Mouse (Mus musculus) C2C12 (cell line): ENCODE results near the gene St7l.

Source experiments
- CEBPB ChIP-seq: IDR thresholded peaks from one replicate; pipeline ENCODE4 v1.6.1; 2011; ENCODE audit warnings: low read depth, mild to moderate bottlenecking, control low read depth, moderate library complexity
- CTCF ChIP-seq: IDR thresholded peaks from one replicate; pipeline ENCODE4 v1.5.1; 2011; ENCODE audit not compliant: control insufficient read depth, insufficient read depth, insufficient read length
- MAX ChIP-seq: IDR thresholded peaks from one replicate; pipeline ENCODE4 v1.6.1; 2011; ENCODE audit warnings: mild to moderate bottlenecking, control low read depth
- MYOG ChIP-seq: IDR thresholded peaks from one replicate; pipeline ENCODE4 v1.6.1; 2011; ENCODE audit not compliant: control insufficient read depth, insufficient read length; ENCODE audit errors: extremely low read depth
- USF1 ChIP-seq: IDR thresholded peaks from one replicate; pipeline ENCODE4 v1.6.1; 2011; ENCODE audit warnings: low read depth, mild to moderate bottlenecking, control low read depth, moderate library complexity

DNA sequence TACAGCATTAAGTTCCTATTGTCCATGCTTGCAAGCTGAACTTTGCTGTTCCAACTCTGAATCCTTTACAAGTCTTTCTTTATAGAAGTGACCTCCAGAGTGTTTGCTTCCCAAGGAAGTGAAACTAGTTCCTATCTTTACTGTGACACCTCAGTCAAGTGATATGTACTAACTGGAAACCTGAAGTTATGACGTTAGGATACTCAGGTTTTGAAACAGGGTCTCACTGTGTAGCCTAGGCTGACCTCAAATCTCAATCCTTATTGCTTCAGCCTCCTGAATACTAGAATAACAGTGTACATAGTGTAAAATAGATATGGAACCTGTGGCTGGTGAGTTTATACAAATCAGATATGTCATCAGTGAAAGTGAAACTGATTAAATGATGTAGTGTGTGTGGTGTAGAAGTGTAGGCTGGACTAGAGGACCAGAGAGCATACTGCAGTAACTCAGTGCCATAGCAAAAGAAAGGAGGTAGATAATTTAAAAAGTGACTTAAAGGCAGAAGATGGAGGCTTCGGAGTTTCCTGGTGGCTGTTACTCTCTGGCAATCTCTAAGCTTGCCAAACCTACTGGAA is 74.0 kb downstream of the St7l start:
- TF ChIP-seq CTCF = no peak
- TF ChIP-seq CEBPB = no peak
- no peak for TF ChIP-seq USF1
- TF ChIP-seq MYOG = no peak
- no peak for TF ChIP-seq MAX
